Mouse (Mus musculus) right cerebral cortex, postnatal 14 days (tissue): ENCODE measurements around the gene Dkkl1.

Source experiments
- DNase-seq: peaks from one replicate; pipeline ENCODE4 v3.0.0; 2022

The Dkkl1 gene

DNA sequence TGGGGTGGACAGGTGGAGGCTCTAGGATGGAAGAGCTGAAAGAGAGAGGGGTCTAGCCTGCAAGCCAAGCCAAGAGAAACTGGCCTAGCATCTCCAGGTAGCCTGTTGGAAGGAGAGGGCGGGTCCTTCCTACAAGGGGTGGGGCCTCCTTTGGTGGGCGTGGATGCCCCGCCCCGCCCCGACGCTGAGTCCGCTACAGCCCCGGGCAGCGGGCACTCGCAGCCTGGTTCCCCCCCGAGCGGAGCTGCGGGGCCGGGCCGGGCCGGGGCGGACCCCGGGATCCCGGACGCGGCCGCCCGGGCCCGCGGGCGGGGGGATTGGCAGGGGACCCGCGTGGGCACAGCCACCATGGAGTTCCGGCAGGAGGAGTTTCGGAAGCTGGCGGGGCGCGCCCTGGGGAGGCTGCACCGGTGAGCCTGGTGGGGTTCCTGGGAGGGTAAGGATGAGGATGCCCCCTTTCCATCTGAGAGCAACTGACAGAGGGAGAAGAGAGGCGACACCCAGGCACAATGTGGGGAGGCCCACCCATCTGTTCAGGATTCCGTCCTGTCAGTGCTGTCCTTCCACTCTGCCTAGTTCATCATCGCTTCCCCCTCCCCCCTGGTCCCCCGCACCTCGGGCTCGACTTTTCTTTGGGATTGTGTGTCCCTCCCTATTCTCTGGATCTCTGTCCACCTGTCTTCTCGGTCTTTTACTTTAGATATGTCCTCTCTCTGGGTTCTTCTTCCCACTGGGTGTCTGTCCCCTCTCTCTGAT lies 48.0 kb downstream of the Dkkl1 start, which contains the start of gene Slc17a7:
Gene Slc17a7, plus strand, starts transcription at position 215 of the 756 bp plus-strand sequence.
- peak; percentile 56 for DNase-seq

- peak; percentile 5 for DNase-seq
Observed at GRCm38 (mm10) chr7:45162996-45163615, 48.8 kb downstream of the Dkkl1 start.

DNA sequence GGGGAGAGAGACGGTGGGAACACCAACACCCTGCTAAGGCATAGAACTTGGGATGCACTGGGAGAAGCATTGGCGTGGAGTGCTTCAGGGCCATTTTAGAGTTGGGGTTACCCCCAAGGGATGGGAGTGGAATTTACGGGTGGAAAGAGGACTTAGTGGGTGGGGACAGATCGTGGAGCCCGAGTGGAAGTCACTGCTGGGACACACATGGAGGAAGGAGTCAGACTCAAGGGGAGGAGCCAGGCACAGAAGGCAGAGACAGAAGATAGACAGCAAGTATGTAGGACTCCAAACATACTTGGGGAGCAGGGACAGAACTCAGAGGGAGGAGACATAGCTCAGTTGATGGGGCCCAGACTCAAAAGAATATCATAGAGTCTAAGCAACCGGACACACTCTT lies 49.4 kb downstream of the Dkkl1 start:
- peak; percentile 4 for DNase-seq

DNA sequence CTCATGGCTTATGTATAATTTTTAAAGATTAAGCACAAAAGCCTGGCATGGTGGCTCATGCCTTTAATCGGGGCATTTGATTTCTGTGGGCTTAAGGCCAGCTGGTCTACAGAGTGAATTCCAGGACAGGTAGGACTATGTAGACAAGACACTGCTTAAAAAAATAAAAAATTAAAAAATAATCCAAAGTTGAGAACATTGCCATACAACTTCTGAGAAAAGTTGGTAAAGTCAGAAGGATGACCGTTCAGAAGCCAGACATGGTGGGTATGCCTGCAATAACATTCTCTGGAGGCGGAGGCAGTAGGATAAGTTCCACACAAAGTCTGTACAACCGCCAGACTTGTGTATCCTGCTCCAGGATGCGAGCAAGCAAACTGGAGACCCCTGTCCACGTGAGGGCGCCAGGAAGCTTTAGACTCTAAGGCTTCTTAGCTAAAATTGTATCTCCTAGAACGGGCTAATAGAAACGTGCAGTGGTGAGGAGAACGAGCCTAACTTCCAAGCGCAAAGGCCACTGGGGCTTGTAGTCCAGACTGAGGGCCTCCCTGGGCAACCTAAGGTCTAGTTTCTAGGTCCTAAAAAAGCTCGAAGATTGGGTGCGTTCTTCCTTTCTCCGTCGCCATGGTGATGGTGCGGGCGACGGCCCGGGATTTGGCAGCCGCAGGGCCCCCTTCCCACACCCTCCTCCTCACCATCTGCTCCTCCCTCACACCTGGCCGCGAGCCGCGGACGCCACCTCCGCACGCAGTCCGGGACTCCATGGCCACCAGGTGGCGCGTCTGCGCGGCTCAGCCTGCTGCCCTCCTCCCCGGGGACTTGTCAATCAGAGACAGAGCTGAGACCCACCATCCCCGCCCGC lies 50.1 kb downstream of the Dkkl1 start:
- peak; percentile 97 for DNase-seq

DNA sequence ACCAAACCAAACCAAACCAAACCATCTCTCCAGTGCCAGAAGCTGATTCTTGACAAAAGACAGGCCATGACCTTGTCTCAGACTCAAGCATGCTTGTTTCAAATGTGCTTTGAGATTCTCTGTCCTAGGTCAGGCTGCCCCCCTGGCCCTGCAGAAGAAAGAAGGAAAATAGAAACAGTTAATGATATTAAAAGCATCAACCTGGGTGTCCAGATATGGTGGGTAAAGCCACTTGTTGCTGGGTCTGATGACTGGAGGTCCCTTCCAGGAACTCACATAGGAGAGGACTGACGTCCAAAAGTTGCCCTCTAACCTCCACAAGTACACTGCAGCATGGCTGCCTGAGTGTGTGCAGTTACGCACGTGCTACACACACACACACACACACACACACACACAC lies 51.1 kb downstream of the Dkkl1 start:
- DNase-seq: no peak

DNA sequence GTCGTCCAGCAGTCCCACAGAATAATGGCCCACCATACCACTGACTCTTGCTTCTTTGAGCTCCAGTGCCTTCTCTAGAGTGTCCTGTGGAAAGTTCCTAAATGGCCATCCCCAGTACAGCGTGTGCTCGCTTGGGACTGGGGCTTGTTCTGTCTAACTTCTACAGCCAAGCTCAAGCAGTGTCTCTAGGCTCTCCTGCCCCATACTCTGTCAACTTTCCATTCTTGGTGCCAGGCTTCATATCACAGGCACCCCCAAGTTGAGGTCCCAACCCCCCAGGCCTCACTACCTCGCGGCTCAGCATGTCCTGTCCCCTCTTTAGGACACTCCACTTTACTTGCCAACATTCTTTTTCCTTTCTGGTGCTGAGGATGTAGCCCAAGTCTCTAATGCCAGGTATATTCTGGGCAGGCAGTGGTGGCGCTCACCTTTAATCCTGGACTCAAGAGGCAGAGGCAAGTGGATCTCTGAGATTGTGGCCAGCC lies 51.6 kb downstream of the Dkkl1 start:
- no peak for DNase-seq

- no peak for DNase-seq
Observed at GRCm38 (mm10) chr7:45158991-45159390, 53.0 kb downstream of the Dkkl1 start.
